Mouse (Mus musculus) lung, adult 2 months (tissue): ENCODE data around the gene Naa38. TPM values are rescaled to one million over a fixed set of nuclear protein-coding genes. Genes with fewer than 3 reads are reported as not detected.

Experiments
- DNase-seq: peaks from one replicate; pipeline ENCODE4 v3.0.0; 2022
- H3K4me1 ChIP-seq: fragments of 200-500 bp; 2 replicates; pipeline ENCODE4 v1.6.1; 2011; ENCODE audit warnings: low read length; ENCODE audit not compliant: control insufficient read depth, insufficient read depth
- H3K4me3 ChIP-seq: fragments of 200-500 bp; replicated peaks from 2 replicates; pipeline ENCODE3; 2011; ENCODE audit warnings: low read depth, mild to moderate bottlenecking, control low read depth, low read length; ENCODE audit errors: extremely low read depth
- CTCF ChIP-seq: fragments of 200-500 bp; IDR thresholded peaks from 2 replicates; pipeline ENCODE4 v1.5.1; 2011; ENCODE audit warnings: mild to moderate bottlenecking, low read length, control low read depth; ENCODE audit not compliant: insufficient read depth
- POLR2A ChIP-seq: fragments of 200-500 bp; IDR thresholded peaks from 2 replicates; pipeline ENCODE4 v1.6.1; 2011; ENCODE audit warnings: low read depth, mild to moderate bottlenecking, control low read depth, low read length, borderline replicate concordance; ENCODE audit errors: extremely low read depth
- WGBS: fragments of 180-500 bp; shearing (Covaris S2); methylation state at CpG from one replicate; pipeline ENCODE4 v1.1.7; 2018; 5-methylcytosine and 5-hydroxymethylcytosine counted together
- polyA plus RNA-seq: library from polyadenylated mRNA; depleted of rRNA; stranded (reverse); fragments of >200 nt; gene quantifications from 2 replicates; pipeline ENCODE4 v1.2.3, GENCODE M21; 2012

The Naa38 gene
- polyA plus RNA-seq, 1 experiment: 129 TPM

- no peak for DNase-seq
- Histone ChIP-seq H3K4me3 (no peak overlapping the region), H3K4me1 (peaks cover 4% of the 10 kb centered on the region)
- TF ChIP-seq POLR2A (no peak), CTCF (no peak)
- 65% methylated on average over 66 of the region's 66 CpGs for WGBS
Observed at GRCm38 (mm10) chr11:69399201-69400082, 4.2 kb downstream of the Naa38 start.

GRCm38 (mm10) chr11:69400083-69400850, 5.0 kb downstream of the Naa38 start:
- H3K4me3 ChIP-seq: no peak overlapping the region
- DNase-seq: peak; percentile 5
- TF ChIP-seq POLR2A (no peak), CTCF (no peak)
- H3K4me1 ChIP-seq: peaks cover 3% of the 10 kb centered on the region
- WGBS: 84% methylated on average over 25 of the region's 25 CpGs

GRCm38 (mm10) chr11:69401210-69401637, 5.9 kb downstream of the Naa38 start:
- peak; percentile 82 for DNase-seq
- WGBS: 15% methylated on average over 22 of the region's 22 CpGs
- Histone ChIP-seq H3K4me1 (peaks cover 3% of the 10 kb centered on the region), H3K4me3 (no peak overlapping the region)
- peak; percentile 91 for TF ChIP-seq CTCF
- peak; percentile 54; the same call in 1 of the 2 replicates for TF ChIP-seq POLR2A

GRCm38 (mm10) chr11:69401987-69402386, 6.7 kb downstream of the Naa38 start:
- DNase-seq: no peak
- TF ChIP-seq CTCF: no peak
- TF ChIP-seq POLR2A: no peak
- Histone ChIP-seq H3K4me3 (no peak overlapping the region), H3K4me1 (peaks cover 3% of the 10 kb centered on the region)
- WGBS: 84% methylated on average over 12 of the region's 12 CpGs

GRCm38 (mm10) chr11:69403691-69404594, 8.7 kb downstream of the Naa38 start:
- TF ChIP-seq POLR2A (no peak), CTCF (no peak)
- Histone ChIP-seq H3K4me1 (peaks cover 9% of the 10 kb centered on the region), H3K4me3 (no peak overlapping the region)
- no peak for DNase-seq
- WGBS: 87% methylated on average over 38 of the region's 38 CpGs

GRCm38 (mm10) chr11:69404595-69405396, 9.5 kb downstream of the Naa38 start:
- TF ChIP-seq POLR2A (no peak), CTCF (no peak)
- H3K4me3 ChIP-seq: no peak overlapping the region
- peaks cover 9% of the 10 kb centered on the region for H3K4me1 ChIP-seq
- no peak for DNase-seq
- WGBS: 86% methylated on average over 23 of the region's 24 CpGs

GRCm38 (mm10) chr11:69405397-69406200, 10.3 kb downstream of the Naa38 start:
- H3K4me1 ChIP-seq: peaks cover 9% of the 10 kb centered on the region
- 89% methylated on average over 24 of the region's 24 CpGs for WGBS
- DNase-seq: no peak
- H3K4me3 ChIP-seq: no peak overlapping the region
- no peak for TF ChIP-seq POLR2A
- TF ChIP-seq CTCF: no peak

- Histone ChIP-seq H3K4me3 (no peak overlapping the region), H3K4me1 (peaks cover 9% of the 10 kb centered on the region)
- DNase-seq: no peak
- 88% methylated on average over 19 of the region's 19 CpGs for WGBS
- TF ChIP-seq CTCF (no peak), POLR2A (no peak)
Observed at GRCm38 (mm10) chr11:69406282-69406681, 11.0 kb downstream of the Naa38 start.
